Mouse (Mus musculus) heart, embryonic 11.5 days (tissue): ENCODE data around the gene Slc30a2. TPM values are rescaled to one million over a fixed set of nuclear protein-coding genes. Genes with fewer than 3 reads are reported as not detected.
"Not testable (repeated sequence)": the region's sequence is repeated elsewhere in the genome, so short reads cannot be mapped to it uniquely, and the experiment has no call there.

Source experiments
- ATAC-seq: fragments of 200-750 bp; cut with Nextera tagmentation; replicated peaks from 2 replicates; pipeline ENCODE4 v1.8.0; 2017; ENCODE audit warnings: moderate library complexity; ENCODE audit not compliant: insufficient number of reproducible peaks, low FRiP score, low TSS enrichment
- H3K27ac ChIP-seq: fragments of 300-500 bp; sonication (generic); 2 replicates; pipeline ENCODE4 v1.5.1; 2014; ENCODE audit warnings: mild to moderate bottlenecking, low read depth, low read length
- H3K27me3 ChIP-seq: fragments of 300-500 bp; sonication (generic); 2 replicates; pipeline ENCODE4 v1.6.1; 2014; ENCODE audit warnings: mild to moderate bottlenecking, low read length, mixed read lengths; ENCODE audit not compliant: control insufficient read depth, insufficient read depth
- H3K36me3 ChIP-seq: fragments of 300-500 bp; sonication (generic); 2 replicates; pipeline ENCODE4 v1.6.1; 2014; ENCODE audit warnings: mild to moderate bottlenecking, low read length, moderate library complexity, mixed read lengths; ENCODE audit not compliant: control insufficient read depth, insufficient read depth
- H3K4me1 ChIP-seq: fragments of 300-500 bp; sonication (generic); 2 replicates; pipeline ENCODE4 v1.6.1; 2014; ENCODE audit warnings: low read length; ENCODE audit not compliant: control insufficient read depth, insufficient read depth
- H3K4me2 ChIP-seq: fragments of 300-500 bp; sonication (generic); 2 replicates; pipeline ENCODE4 v1.6.1; 2014; ENCODE audit warnings: mild to moderate bottlenecking, moderate library complexity
- H3K4me3 ChIP-seq: fragments of 300-500 bp; sonication (generic); 2 replicates; pipeline ENCODE4 v1.5.1; 2014; ENCODE audit warnings: low read depth, low read length
- H3K9ac ChIP-seq: fragments of 300-500 bp; sonication (generic); 2 replicates; pipeline ENCODE4 v1.6.1; 2014; ENCODE audit warnings: mild to moderate bottlenecking, low read depth, low read length, moderate library complexity
- H3K9me3 ChIP-seq: fragments of 300-500 bp; sonication (generic); replicated peaks from 2 replicates; pipeline ENCODE4 v1.6.1; 2016; ENCODE audit warnings: low read length; ENCODE audit not compliant: control insufficient read depth
- WGBS: fragments of 180-500 bp; shearing (Covaris S2); extraction: QIAGEN DNeasy Blood & Tissue Kit; methylation state at CpG from one replicate; pipeline ENCODE4 v1.1.7; 2014; ENCODE audit not compliant: insufficient replicate concordance; 5-methylcytosine and 5-hydroxymethylcytosine counted together
- polyA plus RNA-seq: library from polyadenylated mRNA; unstranded; fragments of >200 nt; fragmentation: Nextera tagmentation; extraction: Ambion mirVana; gene quantifications from 2 replicates; pipeline ENCODE4 v1.2.1, GENCODE M21; 2014

The Slc30a2 gene
- polyA plus RNA-seq, 1 experiment from 2014 or later, result 0.26 TPM

GRCm38 (mm10) chr4:134328151-134328550 lies 14.8 kb upstream of the Slc30a2 start:
- H3K4me3 ChIP-seq, result no peak overlapping the region
- no peaks in the 10 kb centered on the region for H3K9me3 ChIP-seq
- no peak overlapping the region for H3K4me2 ChIP-seq
- H3K27ac ChIP-seq, result no peak overlapping the region
- H3K36me3 ChIP-seq, result peaks cover 3% of the 10 kb centered on the region; the same call in 1 of the 2 replicates
- H3K4me1 ChIP-seq, result peaks cover 5% of the 10 kb centered on the region
- no peaks in the 10 kb centered on the region for H3K27me3 ChIP-seq
- no peak for ATAC-seq
- WGBS, result 49% methylated on average over 8 of the region's 8 CpGs
- H3K9ac ChIP-seq, result no peak overlapping the region

GRCm38 (mm10) chr4:134328832-134329231 lies 14.1 kb upstream of the Slc30a2 start:
- H3K4me2 ChIP-seq, result no peak overlapping the region
- H3K9ac ChIP-seq, result no peak overlapping the region
- H3K27ac ChIP-seq, result no peak overlapping the region
- peaks cover 3% of the 10 kb centered on the region; the same call in 1 of the 2 replicates for H3K36me3 ChIP-seq
- no peak overlapping the region for H3K4me3 ChIP-seq
- ATAC-seq, result no peak
- WGBS, result 81% methylated on average over 8 of the region's 8 CpGs
- no peaks in the 10 kb centered on the region for H3K27me3 ChIP-seq
- peaks cover 5% of the 10 kb centered on the region for H3K4me1 ChIP-seq
- no peaks in the 10 kb centered on the region for H3K9me3 ChIP-seq

- Histone ChIP-seq H3K36me3 (peaks cover 3% of the 10 kb centered on the region; the same call in 1 of the 2 replicates), H3K27ac (no peak overlapping the region), H3K4me3 (no peak overlapping the region), H3K9me3 (no peaks in the 10 kb centered on the region), H3K4me1 (peaks cover 5% of the 10 kb centered on the region), H3K9ac (no peak overlapping the region), H3K4me2 (no peak overlapping the region), H3K27me3 (no peaks in the 10 kb centered on the region)
- ATAC-seq, result no peak
- 62% methylated on average over 5 of the region's 5 CpGs for WGBS
Observed at GRCm38 (mm10) chr4:134330281-134330680, 12.7 kb upstream of the Slc30a2 start.

- not testable (repeated sequence) for H3K27ac ChIP-seq, H3K9ac ChIP-seq, ATAC-seq, H3K4me2 ChIP-seq, H3K9me3 ChIP-seq, H3K4me3 ChIP-seq, H3K36me3 ChIP-seq
- Histone ChIP-seq H3K27me3 (peaks cover 38% of the 10 kb centered on the region), H3K4me1 (peaks cover 11% of the 10 kb centered on the region)
- 67% methylated on average over 6 of the region's 6 CpGs for WGBS
Observed at GRCm38 (mm10) chr4:134341231-134341630, 1.8 kb upstream of the Slc30a2 start.

- Histone ChIP-seq H3K27me3 (peaks cover 38% of the 10 kb centered on the region), H3K36me3 (no peaks in the 10 kb centered on the region), H3K9ac (no peak overlapping the region), H3K9me3 (no peaks in the 10 kb centered on the region), H3K4me1 (peaks cover 11% of the 10 kb centered on the region), H3K27ac (no peak overlapping the region), H3K4me2 (no peak overlapping the region), H3K4me3 (no peak overlapping the region)
- ATAC-seq, result no peak
- 14% methylated on average over 11 of the region's 11 CpGs for WGBS
Observed at GRCm38 (mm10) chr4:134342213-134342779, 685 bp upstream of the Slc30a2 start.

GRCm38 (mm10) chr4:134344620-134345019 lies 1.6 kb downstream of the Slc30a2 start:
- Histone ChIP-seq H3K9ac (no peak overlapping the region), H3K9me3 (no peaks in the 10 kb centered on the region), H3K27me3 (peaks cover 42% of the 10 kb centered on the region), H3K4me1 (peaks cover 17% of the 10 kb centered on the region), H3K4me3 (no peak overlapping the region), H3K27ac (no peak overlapping the region), H3K36me3 (no peaks in the 10 kb centered on the region), H3K4me2 (no peak overlapping the region)
- 31% methylated on average over 3 of the region's 3 CpGs for WGBS
- no peak for ATAC-seq

- H3K9ac ChIP-seq, result no peak overlapping the region
- WGBS, result 85% methylated on average over 15 of the region's 15 CpGs
- H3K4me2 ChIP-seq, result no peak overlapping the region
- no peak overlapping the region for H3K27ac ChIP-seq
- H3K4me1 ChIP-seq, result peaks cover 17% of the 10 kb centered on the region
- no peaks in the 10 kb centered on the region for H3K9me3 ChIP-seq
- peaks cover 42% of the 10 kb centered on the region for H3K27me3 ChIP-seq
- H3K4me3 ChIP-seq, result no peak overlapping the region
- no peak for ATAC-seq
- no peaks in the 10 kb centered on the region for H3K36me3 ChIP-seq
Observed at GRCm38 (mm10) chr4:134345802-134346201, 2.8 kb downstream of the Slc30a2 start.

GRCm38 (mm10) chr4:134348078-134348477 lies 5.1 kb downstream of the Slc30a2 start:
- no peak for ATAC-seq
- Histone ChIP-seq H3K4me2 (no peak overlapping the region), H3K9ac (0 out of 2 replicates have a peak overlapping the region, but pooled peaks have one; percentile 1), H3K27me3 (peaks cover 26% of the 10 kb centered on the region), H3K4me1 (peaks cover 25% of the 10 kb centered on the region), H3K4me3 (no peak overlapping the region), H3K27ac (no peak overlapping the region), H3K36me3 (no peaks in the 10 kb centered on the region), H3K9me3 (no peaks in the 10 kb centered on the region)
- WGBS, result 56% methylated on average over 11 of the region's 11 CpGs

- WGBS, result 48% methylated on average over 5 of the region's 5 CpGs
- no peaks in the 10 kb centered on the region for H3K9me3 ChIP-seq
Observed at GRCm38 (mm10) chr4:134348545-134348944, 5.6 kb downstream of the Slc30a2 start.

More at GRCm38 (mm10) chr4:134348545-134348944, 5.6 kb downstream of the Slc30a2 start:
- Histone ChIP-seq H3K4me2 (no peak overlapping the region), H3K36me3 (no peaks in the 10 kb centered on the region), H3K27ac (no peak overlapping the region), H3K27me3 (peaks cover 22% of the 10 kb centered on the region), H3K4me1 (peaks cover 24% of the 10 kb centered on the region), H3K9ac (0 out of 2 replicates have a peak overlapping the region, but pooled peaks have one; percentile 1), H3K4me3 (no peak overlapping the region)
- ATAC-seq, result no peak
